Comparison of ENCODE assay signal across 25 mouse cellular contexts in genomic region chr11:47297805-47298340, GRCm38 (mm10).
DNase-seq lines count a peak whose midpoint lies in the region; ATAC-seq and TF ChIP-seq lines count a peak whose summit lies in the region.
"Had no signal": no experiment of that assay in that cellular context is flagged by ENCODE, and none has a peak within 500 bp of the region (broad histone marks: within the 10 kb centered on the region; RNA-seq: fewer than 3 reads in every experiment).

No protein-coding gene starts in this region.

- no peak overlapping the region for H3K4me2 ChIP-seq in embryonic facial prominence, embryonic 14.5 days (ENCODE audit: low read depth, low read length)
- H3K4me2 ChIP-seq in lung, embryonic 14.5 days, result no peak overlapping the region
- no peak overlapping the region for H3K4me2 ChIP-seq in lung, postnatal 0 days (replicated peaks; ENCODE audit: low read depth, low read length)
- H3K4me2 ChIP-seq: embryonic facial prominence, embryonic 12.5 days; forebrain, embryonic 12.5 days; forebrain, embryonic 15.5 days; heart, embryonic 12.5 days; heart, embryonic 15.5 days; hindbrain, embryonic 13.5 days had no signal

- no peaks in the 10 kb centered on the region for H3K27me3 ChIP-seq in embryonic facial prominence, embryonic 14.5 days (replicated peaks; ENCODE audit: control insufficient read depth, insufficient read depth, low read length)
- H3K27me3 ChIP-seq in embryonic facial prominence, embryonic 10.5 days (replicated peaks; ENCODE audit: low read depth, poor library complexity, severe bottlenecking), result no peaks in the 10 kb centered on the region
- no peaks in the 10 kb centered on the region for H3K27me3 ChIP-seq in lung, embryonic 14.5 days (ENCODE audit: insufficient read depth, low read length)
- H3K27me3 ChIP-seq in lung, postnatal 0 days (replicated peaks; ENCODE audit: insufficient read depth, low read length), result no peaks in the 10 kb centered on the region
- H3K27me3 ChIP-seq: embryonic facial prominence, embryonic 12.5 days; forebrain, embryonic 12.5 days; forebrain, embryonic 15.5 days; heart, embryonic 12.5 days; heart, embryonic 15.5 days; hindbrain, embryonic 13.5 days had no signal

- 83% methylated on average over 1 of the region's 1 CpGs for WGBS in embryonic facial prominence, embryonic 14.5 days
- 94% methylated on average over 1 of the region's 1 CpGs for WGBS in embryonic facial prominence, embryonic 10.5 days
- 51% methylated on average over 1 of the region's 1 CpGs for WGBS in lung, embryonic 14.5 days
- WGBS in lung, postnatal 0 days, result 73% methylated on average over 1 of the region's 1 CpGs

- H3K4me3 ChIP-seq in embryonic facial prominence, embryonic 14.5 days (ENCODE audit: low read depth, low read length), result no peak overlapping the region
- no peak overlapping the region for H3K4me3 ChIP-seq in embryonic facial prominence, embryonic 10.5 days
- no peak overlapping the region for H3K4me3 ChIP-seq in lung, embryonic 14.5 days (ENCODE audit: low read depth, low read length)
- no peak overlapping the region for H3K4me3 ChIP-seq in lung, postnatal 0 days (ENCODE audit: low read depth, low read length)
- H3K4me3 ChIP-seq: embryonic facial prominence, embryonic 12.5 days; erythroblast, embryonic 14.5 days; forebrain, embryonic 12.5 days; forebrain, embryonic 15.5 days; heart, embryonic 12.5 days; heart, embryonic 15.5 days; hindbrain, embryonic 10.5 days; hindbrain, embryonic 13.5 days had no signal

- no peaks in the 10 kb centered on the region for H3K4me1 ChIP-seq in embryonic facial prominence, embryonic 14.5 days (ENCODE audit: control insufficient read depth, insufficient read depth, low read length)
- H3K4me1 ChIP-seq in embryonic facial prominence, embryonic 10.5 days, result no peaks in the 10 kb centered on the region
- H3K4me1 ChIP-seq in lung, embryonic 14.5 days (ENCODE audit: insufficient read depth), result no peaks in the 10 kb centered on the region
- H3K4me1 ChIP-seq in lung, postnatal 0 days (ENCODE audit: insufficient read depth, low read depth, low read length), result no peaks in the 10 kb centered on the region
- H3K4me1 ChIP-seq: embryonic facial prominence, embryonic 12.5 days; forebrain, embryonic 12.5 days; forebrain, embryonic 15.5 days; heart, embryonic 12.5 days; heart, embryonic 15.5 days; hindbrain, embryonic 10.5 days; hindbrain, embryonic 13.5 days had no signal

- no peak for TF ChIP-seq CTCF in lung, embryonic 14.5 days (IDR thresholded peaks at IDR 0.05; ENCODE audit: low read depth)
- no peak for TF ChIP-seq CTCF in lung, postnatal 0 days (IDR thresholded peaks at IDR 0.05)

- ATAC-seq in embryonic facial prominence, embryonic 14.5 days (ENCODE audit: low read depth), result no peak
- ATAC-seq in lung, embryonic 14.5 days (ENCODE audit: insufficient read depth), result peak; percentile 83
- ATAC-seq in lung, postnatal 0 days, result no peak
- ATAC-seq: activated CD4-positive, CD25-positive, alpha-beta regulatory T cell, adult 4 months; forebrain, embryonic 15.5 days had no signal

- H3K27ac ChIP-seq in embryonic facial prominence, embryonic 14.5 days (replicated peaks; ENCODE audit: low read depth, low read length), result no peak overlapping the region
- H3K27ac ChIP-seq in embryonic facial prominence, embryonic 10.5 days (replicated peaks), result no peak overlapping the region
- H3K27ac ChIP-seq in lung, embryonic 14.5 days (ENCODE audit: low read depth), result no peak overlapping the region
- H3K27ac ChIP-seq in lung, postnatal 0 days (ENCODE audit: low read length), result no peak overlapping the region
- H3K27ac ChIP-seq: embryonic facial prominence, embryonic 12.5 days; forebrain, embryonic 12.5 days; forebrain, embryonic 15.5 days; heart, embryonic 15.5 days; hindbrain, embryonic 10.5 days; hindbrain, embryonic 13.5 days had no signal

- H3K9ac ChIP-seq in embryonic facial prominence, embryonic 14.5 days (ENCODE audit: low read depth, low read length), result no peak overlapping the region
- no peak overlapping the region for H3K9ac ChIP-seq in lung, embryonic 14.5 days
- no peak overlapping the region for H3K9ac ChIP-seq in lung, postnatal 0 days (replicated peaks; ENCODE audit: low read depth)
- H3K9ac ChIP-seq: embryonic facial prominence, embryonic 12.5 days; forebrain, embryonic 12.5 days; forebrain, embryonic 15.5 days; heart, embryonic 12.5 days; heart, embryonic 15.5 days; hindbrain, embryonic 13.5 days had no signal

- no peak for TF ChIP-seq EP300 in lung, postnatal 0 days (IDR thresholded peaks at IDR 0.05)

- no peaks in the 10 kb centered on the region for H3K36me3 ChIP-seq in embryonic facial prominence, embryonic 14.5 days (ENCODE audit: control insufficient read depth, insufficient read depth, low read length)
- no peaks in the 10 kb centered on the region for H3K36me3 ChIP-seq in embryonic facial prominence, embryonic 10.5 days (replicated peaks)
- no peaks in the 10 kb centered on the region for H3K36me3 ChIP-seq in lung, embryonic 14.5 days (ENCODE audit: insufficient read depth)
- H3K36me3 ChIP-seq in lung, postnatal 0 days (ENCODE audit: insufficient read depth, low read length), result no peaks in the 10 kb centered on the region
- H3K36me3 ChIP-seq: embryonic facial prominence, embryonic 12.5 days; forebrain, embryonic 12.5 days; forebrain, embryonic 15.5 days; heart, embryonic 12.5 days; heart, embryonic 15.5 days; hindbrain, embryonic 10.5 days; hindbrain, embryonic 13.5 days had no signal

- peak; percentile 35 for DNase-seq in embryonic facial prominence, embryonic 14.5 days (ENCODE audit: low spot score)
- DNase-seq in embryonic facial prominence, embryonic 10.5 days (ENCODE audit: low spot score), result no peak
- peak; percentile 78 for DNase-seq in lung, embryonic 14.5 days
- DNase-seq in lung, postnatal 25 days (ENCODE audit: low spot score), result no peak
- DNase-seq in lung, postnatal 0 days (ENCODE audit: low spot score), result peak; percentile 20
- DNase-seq in lung, postnatal 36 days, result no peak
- DNase-seq in natural killer cell, adult 2 months (ENCODE audit: low spot score in 2 of 2), result no peak
- DNase-seq: adrenal gland, postnatal 10 days; adrenal gland, postnatal 36 days; cerebellum, adult 18-20 months; cerebellum, adult 9-10 months; cerebellum, postnatal 14 days; gastrocnemius, postnatal 25 days; heart, adult 18-20 months; heart, postnatal 10 days; heart, postnatal 36 days had no signal

- no peaks in the 10 kb centered on the region for H3K9me3 ChIP-seq in embryonic facial prominence, embryonic 14.5 days (ENCODE audit: control insufficient read depth, low read length)
- no peaks in the 10 kb centered on the region for H3K9me3 ChIP-seq in embryonic facial prominence, embryonic 10.5 days
- no peaks in the 10 kb centered on the region for H3K9me3 ChIP-seq in lung, embryonic 14.5 days (ENCODE audit: low read depth, low read length)
- no peaks in the 10 kb centered on the region for H3K9me3 ChIP-seq in lung, postnatal 0 days (ENCODE audit: low read length)
- H3K9me3 ChIP-seq: embryonic facial prominence, embryonic 12.5 days; forebrain, embryonic 12.5 days; forebrain, embryonic 15.5 days; heart, embryonic 12.5 days; heart, embryonic 15.5 days; hindbrain, embryonic 10.5 days; hindbrain, embryonic 13.5 days had no signal

Comparison
In these comparisons a context has a peak if more than half of its experiments do, and no peak if none do; other contexts are left out.
1. DNase-seq: peak in embryonic facial prominence, embryonic 14.5 days (single experiment), lung, embryonic 14.5 days (single experiment) and lung, postnatal 0 days (single experiment); none in embryonic facial prominence, embryonic 10.5 days (single experiment), lung, postnatal 25 days (single experiment), lung, postnatal 36 days (single experiment) and natural killer cell, adult 2 months (0 of 2).